Mouse (Mus musculus) spleen, adult 2 months (tissue): ENCODE results near the gene Capn2.

Experiments used
- CTCF ChIP-seq: fragments of 200-500 bp; IDR thresholded peaks from 2 replicates; pipeline ENCODE4 v1.5.1; 2011; ENCODE audit warnings: mild to moderate bottlenecking, inconsistent platforms; ENCODE audit not compliant: insufficient read depth, insufficient read length, insufficient replicate concordance; ENCODE audit errors: extremely low read depth
- POLR2A ChIP-seq: fragments of 200-500 bp; IDR thresholded peaks from 2 replicates; pipeline ENCODE4 v1.6.1; 2011; ENCODE audit warnings: low read depth, low read length, inconsistent platforms

DNA sequence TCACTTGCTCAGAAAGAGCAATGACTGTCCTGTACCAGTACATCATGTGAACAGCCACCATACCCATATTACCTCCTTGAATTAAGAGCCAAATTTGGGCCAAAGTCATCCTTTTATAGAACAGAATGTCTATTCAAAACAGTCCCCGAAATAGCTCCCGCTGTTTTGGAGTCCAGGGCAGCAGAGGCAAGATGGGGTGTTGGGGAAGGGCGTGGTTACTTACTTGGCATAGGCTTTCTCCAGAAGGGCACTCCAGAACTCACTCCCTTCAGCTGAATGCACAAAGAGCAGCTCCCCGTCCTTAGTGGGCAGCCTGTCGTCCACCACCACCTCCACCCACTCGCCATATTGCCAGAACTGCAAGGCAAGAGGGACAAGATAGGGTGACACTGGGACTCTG, 25.6 kb downstream of the Capn2 start:
- TF ChIP-seq POLR2A (no peak), CTCF (no peak)
